Comparison of ENCODE assay signal across 8 mouse cellular contexts in genomic region chr1:74295456-74296171, GRCm38 (mm10). TPM values are rescaled to one million over a fixed set of nuclear protein-coding genes. Genes with fewer than 3 reads are reported as not detected.
DNase-seq lines count a peak whose midpoint lies in the region; ATAC-seq and TF ChIP-seq lines count a peak whose summit lies in the region.

No protein-coding gene starts in this region.

- H3K9me3 ChIP-seq in hindbrain, embryonic 15.5 days, result no peaks in the 10 kb centered on the region

- peaks cover 3% of the 10 kb centered on the region; the same call in 1 of the 2 replicates for H3K36me3 ChIP-seq in hindbrain, embryonic 15.5 days

- 0 out of 2 replicates have a peak, but pooled peaks have one; percentile 8 for TF ChIP-seq POLR2A in cortical plate, adult 2 months (IDR thresholded peaks at IDR 0.05; ENCODE audit: extremely low read depth, insufficient read depth, low read length)

- peaks cover 18% of the 10 kb centered on the region for H3K4me1 ChIP-seq in cortical plate, adult 2 months (ENCODE audit: control insufficient read depth, insufficient read depth, low read length)
- peaks cover 31% of the 10 kb centered on the region for H3K4me1 ChIP-seq in hindbrain, embryonic 15.5 days (replicated peaks)

- peak; percentile 72 to 74 for DNase-seq in adrenal gland, adult 18-20 months (ENCODE audit: low spot score in 2 of 2)
- peak; percentile 97 for DNase-seq in gastrocnemius, adult 2 months
- DNase-seq in left cerebral cortex, adult 11 months (ENCODE audit: low spot score), result peak; percentile 84
- peak; percentile 96 for DNase-seq in lung, postnatal 25 days (ENCODE audit: low spot score)
- peak; percentile 69 for DNase-seq in retina, embryonic 14.5 days (ENCODE audit: low spot score)
- DNase-seq in urinary bladder, postnatal 4 days (ENCODE audit: low spot score in 2 of 2), result peak; percentile 89 to 92

- H3K9ac ChIP-seq in hindbrain, embryonic 15.5 days, result no peak overlapping the region

- H3K27me3 ChIP-seq in hindbrain, embryonic 15.5 days, result no peaks in the 10 kb centered on the region

- intact Hi-C loops in gastrocnemius, adult 2 months (cut with DNase I), result no loop called here

- H3K27ac ChIP-seq in cortical plate, adult 2 months (ENCODE audit: insufficient read depth, low read length), result peak overlapping the region; percentile 97
- H3K27ac ChIP-seq in gastrocnemius, adult 2 months, result peak overlapping the region; percentile 97
- peak overlapping the region; percentile 84 for H3K27ac ChIP-seq in hindbrain, embryonic 15.5 days (replicated peaks)

- H3K4me2 ChIP-seq in hindbrain, embryonic 15.5 days, result peak overlapping the region; percentile 12

- WGBS in hindbrain, embryonic 15.5 days, result 25% methylated on average over 9 of the region's 9 CpGs

- ATAC-seq in hindbrain, embryonic 15.5 days (ENCODE audit: low FRiP score, low read depth), result peak; percentile 91

- TF ChIP-seq CTCF in cortical plate, adult 2 months (IDR thresholded peaks at IDR 0.05; ENCODE audit: extremely low read depth, insufficient read depth, low read length), result no peak
- no peak for TF ChIP-seq CTCF in gastrocnemius, adult 2 months (IDR thresholded peaks at IDR 0.05)

- no peak overlapping the region for H3K4me3 ChIP-seq in cortical plate, adult 2 months (ENCODE audit: insufficient read depth, low read length)
- peak overlapping the region; percentile 69 for H3K4me3 ChIP-seq in gastrocnemius, adult 2 months
- no peak overlapping the region for H3K4me3 ChIP-seq in hindbrain, embryonic 15.5 days

RNA-seq across cellular contexts. Expression of gene Tmbim1, which starts 9.8 kb away (rescaled TPM):
- 100 to 1,000 TPM; 106 to 113 TPM for total RNA-seq in adrenal gland, adult 18-20 months (2021)
- polyA plus RNA-seq in cortical plate, adult 2 months (2012; rRNA removed), result 35.5 and 46.0 TPM in 2 replicates
- total RNA-seq in gastrocnemius, adult 2 months (2021), result 10 to 100 TPM; 35.2 to 35.4 TPM
- polyA plus RNA-seq in hindbrain, embryonic 15.5 days (2015; fragmentation: Nextera tagmentation; extraction: Ambion mirVana), result 11.1 and 11.5 TPM in 2 replicates

RNA-seq across cellular contexts. Expression of gene Pnkd, which starts 10.9 kb away (rescaled TPM):
- 10 to 100 TPM; 68.2 to 83.0 TPM for total RNA-seq in adrenal gland, adult 18-20 months (2021)
- polyA plus RNA-seq in cortical plate, adult 2 months (2012; rRNA removed), result 127 and 138 TPM in 2 replicates
- 10 to 100 TPM; 45.4 to 70.5 TPM for total RNA-seq in gastrocnemius, adult 2 months (2021)
- 137 and 144 TPM in 2 replicates for polyA plus RNA-seq in hindbrain, embryonic 15.5 days (2015; fragmentation: Nextera tagmentation; extraction: Ambion mirVana)

RNA-seq across cellular contexts. Expression of gene Aamp, which starts 11.1 kb away (rescaled TPM):
- total RNA-seq in adrenal gland, adult 18-20 months (2021), result 100 to 1,000 TPM; 158 to 197 TPM
- polyA plus RNA-seq in cortical plate, adult 2 months (2012; rRNA removed), result 172 and 173 TPM in 2 replicates
- 10 to 100 TPM; 69.4 to 76.1 TPM for total RNA-seq in gastrocnemius, adult 2 months (2021)
- polyA plus RNA-seq in hindbrain, embryonic 15.5 days (2015; fragmentation: Nextera tagmentation; extraction: Ambion mirVana), result 212 and 217 TPM in 2 replicates

RNA-seq across cellular contexts. Expression of gene Gpbar1, which starts 17.3 kb away (rescaled TPM):
- not detected for total RNA-seq in adrenal gland, adult 18-20 months (2021)
- polyA plus RNA-seq in cortical plate, adult 2 months (2012; rRNA removed), result not detected in 2 replicates
- total RNA-seq in gastrocnemius, adult 2 months (2021), result not detected
- not detected in 2 replicates for polyA plus RNA-seq in hindbrain, embryonic 15.5 days (2015; fragmentation: Nextera tagmentation; extraction: Ambion mirVana)

RNA-seq across cellular contexts. Expression of gene Arpc2, which starts 59.7 kb away (rescaled TPM):
- 100 to 1,000 TPM; 174 to 191 TPM for total RNA-seq in adrenal gland, adult 18-20 months (2021)
- polyA plus RNA-seq in cortical plate, adult 2 months (2012; rRNA removed), result 232 and 248 TPM in 2 replicates
- total RNA-seq in gastrocnemius, adult 2 months (2021), result 10 to 100 TPM; 58.8 to 78.5 TPM
- polyA plus RNA-seq in hindbrain, embryonic 15.5 days (2015; fragmentation: Nextera tagmentation; extraction: Ambion mirVana), result 381 and 397 TPM in 2 replicates
